Mouse (Mus musculus) CH12.LX (cell line): Measurements from ENCODE around the gene Hoxb13. TPM values are rescaled to one million over a fixed set of nuclear protein-coding genes. Genes with fewer than 3 reads are reported as not detected.

ENCODE experiments used
- DNase-seq: peaks from one replicate; pipeline ENCODE4 v3.0.0-alpha.2; 2013; ENCODE audit errors: extremely low read depth
- H3K27ac ChIP-seq: 2 replicates; pipeline ENCODE4 v1.5.1; 2012; ENCODE audit warnings: low read depth, mild to moderate bottlenecking, control low read depth, moderate library complexity; ENCODE audit not compliant: insufficient read depth
- H3K27me3 ChIP-seq: replicated peaks from 2 replicates; pipeline ENCODE3; 2012; ENCODE audit warnings: inconsistent platforms
- H3K36me3 ChIP-seq, 2 experiments: replicated peaks in 1 of 2; 2 replicates each; pipeline versions ENCODE3 to v1.6.1; 2012; ENCODE audit warnings: inconsistent platforms in 1 of 2, low read length in 1 of 2, mild to moderate bottlenecking in 1 of 2, mixed read lengths in 1 of 2, moderate library complexity in 1 of 2; ENCODE audit not compliant: control insufficient read depth in 1 of 2, insufficient read depth in 1 of 2
- H3K4me1 ChIP-seq, 2 experiments: 2 replicates each; pipeline ENCODE4 v1.6.1; 2012; ENCODE audit warnings: inconsistent platforms in 1 of 2, moderate library complexity in 1 of 2; ENCODE audit not compliant: insufficient read depth in 2 of 2, control insufficient read depth in 1 of 2
- H3K4me2 ChIP-seq: 2 replicates; pipeline ENCODE4 v1.6.1; 2012; ENCODE audit warnings: low read depth, mild to moderate bottlenecking, control low read depth; ENCODE audit not compliant: poor library complexity, insufficient read depth, severe bottlenecking
- H3K4me3 ChIP-seq, 3 experiments: fragments of 150-350 bp in 1 of 3; sonication (generic) in 1 of 3; replicated peaks in 1 of 3; 2 replicates each; pipeline versions ENCODE3 to v1.5.1; 2011 to 2012; ENCODE audit warnings: low read depth in 2 of 3, low read length in 2 of 3, mild to moderate bottlenecking in 2 of 3, moderate library complexity in 2 of 3, control low read depth in 1 of 3, improper control_type of control experiment in 1 of 3, inconsistent platforms in 1 of 3, mixed read lengths in 1 of 3; ENCODE audit not compliant: poor library complexity in 1 of 3
- H3K79me2 ChIP-seq: replicated peaks from 2 replicates; pipeline ENCODE4 v1.6.1; 2012; ENCODE audit warnings: mild to moderate bottlenecking, moderate library complexity; ENCODE audit not compliant: control insufficient read depth, poor library complexity, insufficient read depth, severe bottlenecking; ENCODE audit errors: extremely low read depth
- H3K9ac ChIP-seq: 2 replicates; pipeline ENCODE4 v1.6.1; 2012; ENCODE audit warnings: low read depth, mild to moderate bottlenecking, control low read depth, moderate library complexity; ENCODE audit not compliant: insufficient read depth
- H3K9me3 ChIP-seq: replicated peaks from 2 replicates; pipeline ENCODE3; 2012; ENCODE audit warnings: low read length, inconsistent platforms, mixed read lengths
- CHD1 ChIP-seq: IDR thresholded peaks from 2 replicates; pipeline ENCODE4 v1.6.1; 2012; ENCODE audit warnings: low read depth, low read length, improper control_type of control experiment, inconsistent platforms
- CHD2 ChIP-seq: IDR thresholded peaks from 2 replicates; pipeline ENCODE4 v1.6.1; 2011; ENCODE audit warnings: low read length, improper control_type of control experiment
- CTCF ChIP-seq, 2 experiments: IDR thresholded peaks in 1 of 2; conservative IDR thresholded peaks in 1 of 2; 2 replicates each; pipeline ENCODE4 v1.5.1; 2011 to 2012; ENCODE audit warnings: low read depth in 2 of 2, low read length in 2 of 2, improper control_type of control experiment in 1 of 2, inconsistent platforms in 1 of 2, mild to moderate bottlenecking in 1 of 2, moderate library complexity in 1 of 2
- E2F4 ChIP-seq: IDR thresholded peaks from 2 replicates; pipeline ENCODE4 v1.6.1; 2011; ENCODE audit warnings: low read depth, low read length, improper control_type of control experiment; ENCODE audit not compliant: insufficient replicate concordance
- ELF1 ChIP-seq: IDR thresholded peaks from 2 replicates; pipeline ENCODE4 v1.6.1; 2014; ENCODE audit warnings: low read depth, mild to moderate bottlenecking, inconsistent platforms, low read length, improper control_type of control experiment
- EP300 ChIP-seq: IDR thresholded peaks from 2 replicates; pipeline ENCODE4 v1.6.1; 2011; ENCODE audit warnings: low read length, improper control_type of control experiment
- ETS1 ChIP-seq: conservative IDR thresholded peaks from 2 replicates; pipeline ENCODE4 v1.6.1; 2012; ENCODE audit warnings: low read depth, mild to moderate bottlenecking, inconsistent platforms, low read length, improper control_type of control experiment, moderate library complexity
- GABPA ChIP-seq: IDR thresholded peaks from 2 replicates; pipeline ENCODE4 v1.6.1; 2012; ENCODE audit warnings: low read depth, low read length, improper control_type of control experiment, inconsistent platforms; ENCODE audit not compliant: insufficient replicate concordance
- IRF4 ChIP-seq: IDR thresholded peaks from 2 replicates; pipeline ENCODE4 v1.6.1; 2014; ENCODE audit warnings: low read depth, mild to moderate bottlenecking, inconsistent platforms, low read length, improper control_type of control experiment
- JUN ChIP-seq: IDR thresholded peaks from 2 replicates; pipeline ENCODE4 v1.6.1; 2011; ENCODE audit warnings: low read depth, mild to moderate bottlenecking, low read length, improper control_type of control experiment, moderate library complexity; ENCODE audit not compliant: insufficient read depth
- JUND ChIP-seq: conservative IDR thresholded peaks from 2 replicates; pipeline ENCODE4 v1.6.1; 2011; ENCODE audit warnings: low read depth, low read length, improper control_type of control experiment
- MAX ChIP-seq: IDR thresholded peaks from 2 replicates; pipeline ENCODE4 v1.6.1; 2011; ENCODE audit warnings: low read length, improper control_type of control experiment
- MAZ ChIP-seq: IDR thresholded peaks from 2 replicates; pipeline ENCODE4 v1.6.1; 2012; ENCODE audit warnings: low read depth, mild to moderate bottlenecking, inconsistent platforms, low read length, improper control_type of control experiment, moderate library complexity
- MEF2A ChIP-seq: IDR thresholded peaks from 2 replicates; pipeline ENCODE4 v1.6.1; 2014; ENCODE audit warnings: low read depth, mild to moderate bottlenecking, inconsistent platforms, low read length, improper control_type of control experiment, borderline replicate concordance
- MXI1 ChIP-seq: IDR thresholded peaks from 2 replicates; pipeline ENCODE4 v1.6.1; 2011; ENCODE audit warnings: mild to moderate bottlenecking, low read depth, low read length, improper control_type of control experiment
- MYC ChIP-seq: IDR thresholded peaks from 2 replicates; pipeline ENCODE4 v1.6.1; 2011; ENCODE audit warnings: low read depth, mild to moderate bottlenecking, improper control_type of control experiment, low read length
- NELFE ChIP-seq: IDR thresholded peaks from 2 replicates; pipeline ENCODE4 v1.6.1; 2011; ENCODE audit warnings: low read depth, low read length, improper control_type of control experiment
- NRF1 ChIP-seq: IDR thresholded peaks from 2 replicates; pipeline ENCODE4 v1.6.1; 2014; ENCODE audit warnings: low read depth, mild to moderate bottlenecking, inconsistent platforms, low read length, improper control_type of control experiment, moderate library complexity
- POLR2A ChIP-seq: IDR thresholded peaks from 2 replicates; pipeline ENCODE4 v1.6.1; 2011; ENCODE audit warnings: low read depth, mild to moderate bottlenecking, improper control_type of control experiment, low read length
- POLR2AphosphoS2 ChIP-seq: IDR thresholded peaks from 2 replicates; pipeline ENCODE4 v1.6.1; 2011; ENCODE audit warnings: low read depth, low read length, improper control_type of control experiment
- RCOR1 ChIP-seq: conservative IDR thresholded peaks from 2 replicates; pipeline ENCODE4 v1.6.1; 2012; ENCODE audit warnings: low read depth, mild to moderate bottlenecking, inconsistent platforms, low read length, improper control_type of control experiment
- SMC3 ChIP-seq: IDR thresholded peaks from 2 replicates; pipeline ENCODE4 v1.6.1; 2011; ENCODE audit warnings: low read depth, low read length, improper control_type of control experiment
- TBP ChIP-seq: conservative IDR thresholded peaks from 2 replicates; pipeline ENCODE4 v1.6.1; 2011; ENCODE audit warnings: low read depth, low read length, improper control_type of control experiment
- TCF12 ChIP-seq: IDR thresholded peaks from 2 replicates; pipeline ENCODE4 v1.6.1; 2014; ENCODE audit warnings: low read depth, mild to moderate bottlenecking, inconsistent platforms, low read length, improper control_type of control experiment
- UBTF ChIP-seq: IDR thresholded peaks from 2 replicates; pipeline ENCODE4 v1.6.1; 2012; ENCODE audit warnings: low read depth, mild to moderate bottlenecking, inconsistent platforms, low read length, improper control_type of control experiment, moderate library complexity
- USF1 ChIP-seq: IDR thresholded peaks from 2 replicates; pipeline ENCODE4 v1.6.1; 2014; ENCODE audit warnings: low read depth, mild to moderate bottlenecking, inconsistent platforms, low read length, improper control_type of control experiment
- ZC3H11A ChIP-seq: IDR thresholded peaks from 2 replicates; pipeline ENCODE4 v1.6.1; 2012; ENCODE audit warnings: low read depth, mild to moderate bottlenecking, inconsistent platforms, low read length, improper control_type of control experiment
- ZKSCAN1 ChIP-seq: IDR thresholded peaks from 2 replicates; pipeline ENCODE4 v1.6.1; 2012; ENCODE audit warnings: low read depth, inconsistent platforms, low read length, improper control_type of control experiment, borderline replicate concordance
- ZMIZ1 ChIP-seq: IDR thresholded peaks from 2 replicates; pipeline ENCODE4 v1.6.1; 2012; ENCODE audit warnings: low read depth, mild to moderate bottlenecking, inconsistent platforms, low read length, improper control_type of control experiment
- ZNF384 ChIP-seq: IDR thresholded peaks from 2 replicates; pipeline ENCODE4 v1.6.1; 2012; ENCODE audit warnings: low read depth, low read length, improper control_type of control experiment, inconsistent platforms
- dilution Hi-C: fragments of 300-500 bp; cut with MboI; formaldehyde crosslinking; loops from 2 replicates; pipeline ENCODE4 v1.14.3; 2020; ENCODE audit warnings: low sequenced_read_pairs; ENCODE audit not compliant: extremely low pct_unique_long_range_greater_than_20kb, extremely low pct_ligation_motif_present
- in situ Hi-C: fragments of 300-500 bp; cut with MboI; formaldehyde crosslinking; loops from 3 replicates; pipeline ENCODE4 v1.14.3; 2019; ENCODE audit warnings: low sequenced_read_pairs, low pct_ligation_motif_present, low pct_unique_long_range_greater_than_20kb, mixed read lengths
- polyA plus RNA-seq: library from polyadenylated mRNA; unstranded; fragments of >175 nt; gene quantifications from 2 replicates; pipeline ENCODE4 v1.2.1, GENCODE M21; 2012; ENCODE audit warnings: low read depth; ENCODE audit not compliant: insufficient read length
- total RNA-seq, 2 experiments: library from RNA; depleted of rRNA; stranded (reverse); fragments of 300-350 nt in 1 of 2; fragments of >200 nt in 1 of 2; gene quantifications; 2 replicates each; pipeline ENCODE4 v1.2.3; 2012 to 2014

Gene Hoxb13
- total and polyA plus RNA-seq, 3 experiments = 0.08 TPM; not detected in 2

DNA sequence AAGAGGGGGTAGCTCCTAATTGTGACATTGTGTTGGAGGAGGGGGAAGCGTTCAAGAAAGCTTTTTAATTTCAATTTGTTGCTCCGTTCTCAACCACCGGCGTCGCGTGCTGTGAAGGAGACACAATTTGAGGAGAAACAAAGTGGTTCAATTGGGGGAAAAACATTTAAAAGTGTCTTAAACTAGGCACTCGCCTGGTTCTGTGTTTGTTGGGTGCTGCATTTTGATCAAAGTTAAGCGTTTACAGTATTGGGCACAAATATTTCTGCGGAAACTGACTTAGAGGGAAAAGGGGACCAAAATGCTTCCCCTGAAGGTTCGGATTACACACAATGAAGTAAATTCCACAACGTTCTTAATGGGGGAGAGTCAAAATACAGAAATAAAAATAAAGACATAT is 10.2 kb downstream of the Hoxb13 start:
- no peaks in the 10 kb centered on the region for H3K79me2 ChIP-seq
- peaks cover 2% of the 10 kb centered on the region for H3K27me3 ChIP-seq
- H3K27ac ChIP-seq = no peak overlapping the region
- TF ChIP-seq JUND = no peak
- TF ChIP-seq GABPA = no peak
- no peak for TF ChIP-seq EP300
- TF ChIP-seq ZC3H11A = no peak
- TF ChIP-seq CHD1 = no peak
- TF ChIP-seq TCF12 = no peak
- no peak for TF ChIP-seq MEF2A
- TF ChIP-seq JUN = no peak
- TF ChIP-seq NRF1 = no peak
- no peak for TF ChIP-seq TBP
- no peak for DNase-seq
- no peak overlapping the region for H3K4me2 ChIP-seq
- H3K4me3 ChIP-seq = no peak overlapping the region
- H3K4me1 ChIP-seq = peaks cover 0 to 29% of the 10 kb centered on the region in 2 experiments; a peak in 2 of 4 replicates
- in situ Hi-C loops = no loop called here
- H3K9ac ChIP-seq = no peak overlapping the region
- H3K36me3 ChIP-seq = no peaks in the 10 kb centered on the region
- H3K9me3 ChIP-seq = no peaks in the 10 kb centered on the region
- dilution Hi-C loops = no loop called here

DNA sequence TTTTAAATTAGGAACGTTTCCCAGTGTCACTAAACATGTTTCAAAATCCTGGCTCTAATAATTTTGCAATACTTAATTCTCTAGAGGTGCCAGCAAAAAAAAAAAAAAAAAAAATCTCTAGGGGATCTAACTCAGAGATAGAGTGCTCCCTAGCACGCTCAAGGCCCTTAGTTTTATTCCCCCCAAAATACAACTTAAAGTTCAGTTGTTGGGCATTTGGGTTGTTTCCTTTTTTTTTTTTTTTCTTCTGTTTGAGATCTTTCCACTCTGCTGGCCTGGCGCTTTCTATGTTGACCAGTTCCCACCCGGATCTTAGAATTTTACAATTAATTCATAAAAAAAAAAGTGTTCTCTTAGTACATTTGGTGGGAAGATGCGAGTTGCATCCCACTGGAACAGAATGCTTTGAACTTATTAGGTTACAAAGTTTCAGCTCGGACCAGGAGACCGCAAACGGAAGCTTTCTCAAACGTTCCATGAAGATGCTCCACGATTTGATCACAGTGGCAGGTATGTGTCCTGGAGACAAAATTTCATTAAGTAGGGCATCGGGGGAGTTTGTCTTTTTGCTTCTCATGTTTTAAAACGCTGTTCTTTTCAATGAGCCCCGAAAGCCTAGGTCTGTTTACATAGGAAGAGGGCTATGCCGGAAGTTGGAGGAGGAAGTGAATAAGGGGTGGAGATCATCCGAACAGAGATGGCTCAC is 11.5 kb downstream of the Hoxb13 start:
- H3K4me2 ChIP-seq = peak overlapping the region; percentile 65
- no peaks in the 10 kb centered on the region for H3K36me3 ChIP-seq
- H3K4me1 ChIP-seq = peaks cover 0 to 25% of the 10 kb centered on the region in 2 experiments; a peak in 2 of 4 replicates
- H3K27ac ChIP-seq = no peak overlapping the region
- peak; percentile 47 for DNase-seq
- H3K9me3 ChIP-seq = no peaks in the 10 kb centered on the region
- H3K79me2 ChIP-seq = no peaks in the 10 kb centered on the region
- H3K27me3 ChIP-seq = peaks cover 4% of the 10 kb centered on the region
- H3K9ac ChIP-seq = peak overlapping the region; percentile 50
- dilution Hi-C loops = no loop called here
- peak overlapping the region; percentile 38 to 51 (median 44) for H3K4me3 ChIP-seq
- in situ Hi-C loops = no loop called here
- 0 out of 2 replicates have a peak, but pooled peaks have one; percentile 51 for TF ChIP-seq MEF2A
- TF ChIP-seq TBP = no peak
- peak; percentile 38; the same call in 1 of the 2 replicates for TF ChIP-seq POLR2A
- peak; percentile 71; the same call in 1 of the 2 replicates for TF ChIP-seq CHD1
- TF ChIP-seq MAX = no peak
- TF ChIP-seq IRF4 = peak; percentile 39; the same call in 1 of the 2 replicates
- TF ChIP-seq SMC3 = no peak
- no peak for TF ChIP-seq NELFE
- no peak for TF ChIP-seq USF1
- TF ChIP-seq CTCF (conservative IDR thresholded peaks at IDR 0.05 in 1 of 2, IDR thresholded peaks at IDR 0.05 in 1 of 2; ENCODE audit: low read depth in 2 of 2, low read length in 2 of 2) = no peak
- TF ChIP-seq MXI1 = 0 out of 2 replicates have a peak, but pooled peaks have one; percentile 30
- TF ChIP-seq ZC3H11A = no peak
- peak; percentile 90 for TF ChIP-seq ZNF384
- TF ChIP-seq ZMIZ1 = no peak
- peak; percentile 30; the same call in 1 of the 2 replicates for TF ChIP-seq CHD2
- peak; percentile 25; the same call in 1 of the 2 replicates for TF ChIP-seq TCF12
- TF ChIP-seq RCOR1 = no peak
- TF ChIP-seq ZKSCAN1 = no peak
- TF ChIP-seq EP300 = peak; percentile 60; the same call in 1 of the 2 replicates
- no peak for TF ChIP-seq UBTF
- no peak for TF ChIP-seq GABPA
- TF ChIP-seq MYC = no peak
- TF ChIP-seq POLR2AphosphoS2 = no peak
- peak; percentile 87 for TF ChIP-seq ELF1
- no peak for TF ChIP-seq E2F4
- TF ChIP-seq MAZ = 0 out of 2 replicates have a peak, but pooled peaks have one; percentile 42
- TF ChIP-seq ETS1 = 0 out of 2 replicates have a peak, but pooled peaks have one; percentile 27
